Mouse (Mus musculus): Measurements from ENCODE around the gene Gpr179.

- TF ChIP-seq CTCF (IDR thresholded peaks at IDR 0.05; ENCODE audit: extremely low read depth, insufficient read depth, insufficient read length, insufficient replicate concordance) = no peak
- no peak for TF ChIP-seq POLR2A (IDR thresholded peaks at IDR 0.05; ENCODE audit: low read depth, low read length)
Observed at GRCm38 (mm10) chr11:97398506-97398905, 46.6 kb upstream of the Gpr179 start.

Measured in spleen, adult 2 months (tissue).